Mouse (Mus musculus) stomach, embryonic 15.5 days (tissue): ENCODE measurements at regions not wholly inside any gene's neighbourhood (a gene's known extent, or its start where the extent isn't known, plus 50 kb on each side); places are given as distances from the start of the nearest gene placed in this dataset.

Source experiments
- ATAC-seq: fragments of 200-750 bp; cut with Nextera tagmentation; 2 replicates; pipeline ENCODE4 v1.8.0; 2017; ENCODE audit warnings: low read depth, moderate number of reproducible peaks, moderate TSS enrichment; ENCODE audit not compliant: insufficient read depth, low FRiP score
- H3K27ac ChIP-seq: fragments of 300-500 bp; sonication (generic); 2 replicates; pipeline ENCODE4 v1.5.1; 2015; ENCODE audit warnings: mild to moderate bottlenecking, inconsistent platforms
- H3K27me3 ChIP-seq: fragments of 300-500 bp; sonication (generic); replicated peaks from 2 replicates; pipeline ENCODE4 v1.6.1; 2015; ENCODE audit warnings: inconsistent platforms
- H3K36me3 ChIP-seq: fragments of 300-500 bp; sonication (generic); 2 replicates; pipeline ENCODE4 v1.6.1; 2015; ENCODE audit warnings: inconsistent platforms
- H3K4me1 ChIP-seq: fragments of 300-500 bp; sonication (generic); 2 replicates; pipeline ENCODE4 v1.6.1; 2015; ENCODE audit warnings: inconsistent platforms
- H3K4me2 ChIP-seq: fragments of 300-500 bp; sonication (generic); 2 replicates; pipeline ENCODE4 v1.6.1; 2015; ENCODE audit warnings: mild to moderate bottlenecking, inconsistent platforms
- H3K4me3 ChIP-seq: fragments of 300-500 bp; sonication (generic); replicated peaks from 2 replicates; pipeline ENCODE4 v1.5.1; 2015; ENCODE audit warnings: inconsistent platforms
- H3K9ac ChIP-seq: fragments of 300-500 bp; sonication (generic); 2 replicates; pipeline ENCODE4 v1.6.1; 2015; ENCODE audit warnings: inconsistent platforms
- H3K9me3 ChIP-seq: fragments of 300-500 bp; sonication (generic); 2 replicates; pipeline ENCODE4 v1.6.1; 2016; ENCODE audit warnings: inconsistent platforms
- WGBS: fragments of 180-500 bp; shearing (Covaris S2); methylation state at CpG from one replicate; pipeline ENCODE4 v1.1.7; 2015; 5-methylcytosine and 5-hydroxymethylcytosine counted together

DNA sequence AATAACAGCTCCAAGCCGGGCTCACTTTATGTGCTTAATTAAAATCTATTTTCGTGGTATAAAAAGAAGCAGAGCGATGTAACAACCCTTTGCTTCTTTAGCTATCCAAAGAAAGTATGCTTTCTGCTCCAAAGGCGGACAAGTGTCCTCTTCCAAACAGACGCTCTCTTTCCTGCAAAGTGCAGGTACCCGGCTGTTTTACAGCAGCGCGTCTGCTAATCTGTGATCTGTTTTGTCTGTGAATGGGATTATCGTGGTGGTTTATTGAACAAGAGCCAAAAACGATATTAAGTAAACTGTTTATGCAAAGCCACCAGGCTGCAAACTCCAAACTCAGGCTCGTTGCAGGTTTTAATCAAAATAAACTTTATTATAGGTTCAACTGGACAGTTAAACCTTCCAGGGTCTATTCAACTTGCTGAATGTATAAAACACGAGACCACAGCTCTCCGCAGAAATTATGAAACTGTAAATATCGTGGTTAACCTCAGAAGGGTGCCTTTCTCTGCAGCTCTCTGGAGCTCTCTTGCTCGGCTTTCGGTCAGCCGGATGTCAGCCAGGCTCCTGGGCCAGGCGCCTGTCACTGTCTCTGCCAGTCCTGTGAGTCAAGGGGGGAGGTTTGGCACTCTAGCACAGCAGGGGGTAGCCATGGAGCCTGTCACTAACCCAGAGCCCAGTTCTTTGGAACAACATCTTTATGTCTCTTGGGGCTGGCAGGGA, 206.2 kb upstream of the Myocd start:
- WGBS: 48% methylated on average over 18 of the region's 18 CpGs
- Histone ChIP-seq H3K9me3 (no peaks in the 10 kb centered on the region), H3K27ac (peak overlapping the region; percentile 80), H3K27me3 (no peaks in the 10 kb centered on the region), H3K36me3 (no peaks in the 10 kb centered on the region), H3K4me1 (no peaks in the 10 kb centered on the region; the same call in 1 of the 2 replicates), H3K4me3 (no peak overlapping the region), H3K9ac (no peak overlapping the region), H3K4me2 (no peak overlapping the region; the same call in 1 of the 2 replicates)
- no peak for ATAC-seq

DNA sequence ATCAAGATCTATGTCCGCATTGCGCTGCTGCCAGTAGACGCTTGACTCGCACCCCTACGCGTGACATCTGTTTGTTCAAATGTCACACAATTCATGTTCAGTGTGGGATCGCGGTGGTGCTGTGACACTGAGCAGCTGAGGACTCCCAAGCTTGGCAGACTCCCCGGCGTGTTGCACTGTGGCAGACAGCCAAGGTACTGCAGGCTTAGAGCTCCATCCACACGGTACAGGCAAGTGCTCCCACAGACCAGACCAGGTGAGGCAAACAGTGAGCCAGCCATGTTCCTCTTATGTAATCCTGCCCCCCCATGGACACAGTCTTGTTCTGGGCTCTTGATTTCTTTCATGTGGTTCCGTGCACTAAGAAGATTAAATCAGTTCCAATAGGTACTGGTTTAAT, 205.5 kb upstream of the Myocd start:
- H3K4me1 ChIP-seq: no peaks in the 10 kb centered on the region; the same call in 1 of the 2 replicates
- no peaks in the 10 kb centered on the region for H3K27me3 ChIP-seq
- no peaks in the 10 kb centered on the region for H3K36me3 ChIP-seq
- H3K4me2 ChIP-seq: no peak overlapping the region
- H3K27ac ChIP-seq: peak overlapping the region; percentile 58; the same call in 1 of the 2 replicates
- H3K9me3 ChIP-seq: no peaks in the 10 kb centered on the region
- no peak overlapping the region for H3K9ac ChIP-seq
- WGBS: 32% methylated on average over 12 of the region's 12 CpGs
- no peak overlapping the region for H3K4me3 ChIP-seq
- peak; percentile 35; the same call in 1 of the 2 replicates for ATAC-seq

DNA sequence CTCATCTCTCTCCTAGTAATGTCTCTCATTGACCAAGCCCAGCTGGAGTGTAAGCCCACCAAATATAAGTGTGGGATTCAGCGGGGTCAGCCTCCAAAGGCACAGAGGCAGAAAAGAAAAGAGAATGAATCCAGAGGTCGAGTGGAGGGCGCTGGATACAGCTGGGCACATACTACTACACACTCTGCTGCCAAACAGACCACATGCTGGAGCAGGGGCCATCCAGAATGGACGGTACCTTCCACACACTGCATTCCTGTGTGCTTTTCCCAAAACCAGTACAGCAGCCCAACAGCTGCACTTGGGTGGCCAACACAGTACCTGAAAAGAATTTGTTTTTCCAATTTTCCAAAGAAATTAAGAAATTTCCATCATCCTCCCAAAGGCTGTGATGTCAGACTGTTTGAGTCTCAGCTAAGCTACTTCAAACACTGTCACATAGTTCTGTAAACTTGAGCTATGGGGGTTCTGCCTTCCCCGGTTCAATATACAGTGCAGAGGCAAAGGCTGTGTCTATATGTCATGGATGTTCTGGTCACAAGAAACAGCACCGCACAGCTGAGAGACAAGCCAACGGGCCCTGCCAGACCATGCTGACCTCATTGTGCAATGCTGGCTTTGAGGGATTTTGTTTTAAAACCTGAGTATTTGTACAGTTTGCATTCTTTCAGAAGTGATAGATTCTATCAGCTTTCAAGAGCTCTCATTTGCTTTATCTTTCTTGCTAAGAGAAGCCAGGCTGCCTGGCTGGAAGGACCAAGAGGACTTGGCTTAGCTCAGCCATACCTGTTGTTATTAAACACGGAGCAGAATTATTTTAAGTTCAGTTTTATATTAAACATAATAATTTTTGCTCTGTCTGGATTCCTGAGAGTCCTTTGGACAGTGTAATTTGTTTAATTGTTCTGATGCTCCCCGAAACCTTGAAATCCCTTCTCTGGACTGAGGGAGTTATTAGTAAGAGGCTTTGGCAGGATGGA, 200.3 kb upstream of the Myocd start:
- Histone ChIP-seq H3K9ac (no peak overlapping the region), H3K27me3 (no peaks in the 10 kb centered on the region), H3K9me3 (no peaks in the 10 kb centered on the region), H3K4me2 (no peak overlapping the region), H3K4me3 (no peak overlapping the region), H3K4me1 (no peaks in the 10 kb centered on the region), H3K36me3 (no peaks in the 10 kb centered on the region), H3K27ac (peak overlapping the region; percentile 44; the same call in 1 of the 2 replicates)
- peak; percentile 72 for ATAC-seq
- 47% methylated on average over 9 of the region's 9 CpGs for WGBS

DNA sequence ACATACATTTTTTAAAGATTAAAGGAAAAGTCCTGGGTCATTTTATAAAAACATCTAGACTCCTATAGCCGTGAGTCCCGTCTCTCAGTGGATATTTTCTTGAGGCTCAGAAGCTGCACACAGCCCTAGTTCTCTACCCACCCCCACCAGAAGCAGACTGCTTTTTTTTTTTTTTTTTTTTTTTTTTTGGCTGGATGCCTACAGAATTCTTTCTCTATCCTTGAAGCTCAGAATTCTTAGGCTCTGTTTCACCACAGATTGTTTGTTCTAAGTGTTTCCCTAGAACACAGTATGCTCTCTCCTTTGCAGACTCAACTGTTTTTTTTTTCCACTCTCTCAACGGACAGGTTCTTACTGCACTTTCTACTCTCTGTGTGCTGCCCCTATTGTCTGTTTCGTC, 191.3 kb upstream of the Myocd start:
- 36% methylated on average over 4 of the region's 4 CpGs for WGBS
- Histone ChIP-seq H3K4me1 (no peaks in the 10 kb centered on the region; the same call in 1 of the 2 replicates), H3K4me2 (no peak overlapping the region), H3K27ac (peak overlapping the region; percentile 44; the same call in 1 of the 2 replicates), H3K36me3 (no peaks in the 10 kb centered on the region), H3K9me3 (no peaks in the 10 kb centered on the region), H3K9ac (no peak overlapping the region), H3K4me3 (no peak overlapping the region), H3K27me3 (no peaks in the 10 kb centered on the region)
- ATAC-seq: no peak

DNA sequence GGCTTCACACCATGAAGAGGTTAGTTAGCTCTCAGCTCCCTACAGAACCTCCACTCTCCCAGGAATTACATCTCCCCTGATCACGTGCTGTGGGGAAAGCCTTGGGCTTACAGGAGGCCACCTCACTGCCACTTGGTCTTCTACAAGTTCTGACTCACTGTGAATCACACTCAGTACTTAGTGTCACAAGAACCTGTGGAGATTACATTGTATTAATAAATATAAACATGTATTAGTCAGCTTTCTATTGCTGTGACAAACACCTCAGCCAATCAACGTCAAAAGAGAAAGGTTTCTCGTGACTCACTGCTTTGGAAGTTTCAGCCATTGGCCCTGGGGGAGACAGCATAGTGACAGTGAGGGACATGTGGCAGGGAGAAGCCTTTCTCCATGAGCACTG, 178.6 kb upstream of the Myocd start:
- H3K27ac ChIP-seq: no peak overlapping the region
- no peaks in the 10 kb centered on the region for H3K36me3 ChIP-seq
- H3K4me3 ChIP-seq: no peak overlapping the region
- no peak for ATAC-seq
- H3K4me2 ChIP-seq: no peak overlapping the region
- no peaks in the 10 kb centered on the region for H3K9me3 ChIP-seq
- WGBS: 83% methylated on average over 3 of the region's 3 CpGs
- H3K4me1 ChIP-seq: no peaks in the 10 kb centered on the region; the same call in 1 of the 2 replicates
- H3K27me3 ChIP-seq: no peaks in the 10 kb centered on the region
- no peak overlapping the region for H3K9ac ChIP-seq

DNA sequence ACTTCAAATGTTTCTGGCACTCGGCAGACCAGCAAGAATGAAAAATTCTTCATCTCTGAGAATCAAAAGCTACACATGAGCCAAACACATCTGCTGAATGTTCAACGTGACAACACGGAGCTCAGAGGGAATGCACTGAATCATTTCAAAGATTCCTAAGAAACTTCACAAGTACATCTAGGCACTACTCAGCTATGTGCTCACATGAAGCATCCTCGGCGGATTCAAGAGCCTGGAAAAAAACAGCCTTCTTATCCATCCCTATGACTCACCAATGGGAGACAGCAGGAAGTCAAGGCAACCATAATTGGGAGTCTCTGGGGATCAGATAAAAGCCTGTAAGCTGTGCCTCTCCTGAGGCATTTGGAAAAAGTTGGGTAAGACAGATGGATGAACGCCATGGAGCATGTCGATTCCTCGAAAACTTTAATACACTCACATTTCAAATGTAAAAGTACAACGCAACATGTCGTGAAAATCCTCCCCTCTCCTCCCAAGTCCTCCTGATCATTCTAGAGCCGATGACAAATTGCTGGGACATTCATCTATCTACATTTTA, 173.8 kb upstream of the Myocd start:
- no peak for ATAC-seq
- WGBS: 70% methylated on average over 11 of the region's 11 CpGs
- Histone ChIP-seq H3K4me1 (no peaks in the 10 kb centered on the region; the same call in 1 of the 2 replicates), H3K4me2 (no peak overlapping the region), H3K27me3 (no peaks in the 10 kb centered on the region), H3K27ac (no peak overlapping the region), H3K9me3 (no peaks in the 10 kb centered on the region), H3K9ac (no peak overlapping the region), H3K4me3 (no peak overlapping the region), H3K36me3 (no peaks in the 10 kb centered on the region)

DNA sequence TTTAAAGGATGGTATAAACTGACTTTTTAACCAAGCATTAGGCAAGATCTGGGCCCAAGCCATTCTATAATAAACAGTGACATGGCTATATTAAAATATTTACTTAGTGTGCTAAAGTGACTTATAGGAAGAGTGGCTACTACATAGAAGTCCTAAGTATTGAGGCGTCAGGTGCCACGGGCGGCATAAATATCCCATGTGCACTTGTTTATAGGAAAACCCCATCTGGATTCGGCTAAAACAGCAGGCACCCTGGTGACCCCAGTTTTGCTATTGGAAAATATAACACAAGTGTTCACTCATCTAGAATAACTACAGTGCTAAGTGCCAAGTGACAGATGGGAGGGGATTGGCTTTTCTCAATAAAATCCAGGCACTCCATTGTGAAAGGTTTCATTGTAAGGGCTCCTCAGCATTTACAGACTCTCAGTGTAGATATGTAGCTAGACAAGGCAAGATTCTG, 165.9 kb upstream of the Myocd start:
- Histone ChIP-seq H3K4me3 (no peak overlapping the region), H3K27ac (no peak overlapping the region), H3K9ac (no peak overlapping the region), H3K9me3 (no peaks in the 10 kb centered on the region), H3K36me3 (no peaks in the 10 kb centered on the region), H3K4me2 (no peak overlapping the region), H3K27me3 (no peaks in the 10 kb centered on the region), H3K4me1 (no peaks in the 10 kb centered on the region)
- no peak for ATAC-seq
- 39% methylated on average over 4 of the region's 4 CpGs for WGBS

DNA sequence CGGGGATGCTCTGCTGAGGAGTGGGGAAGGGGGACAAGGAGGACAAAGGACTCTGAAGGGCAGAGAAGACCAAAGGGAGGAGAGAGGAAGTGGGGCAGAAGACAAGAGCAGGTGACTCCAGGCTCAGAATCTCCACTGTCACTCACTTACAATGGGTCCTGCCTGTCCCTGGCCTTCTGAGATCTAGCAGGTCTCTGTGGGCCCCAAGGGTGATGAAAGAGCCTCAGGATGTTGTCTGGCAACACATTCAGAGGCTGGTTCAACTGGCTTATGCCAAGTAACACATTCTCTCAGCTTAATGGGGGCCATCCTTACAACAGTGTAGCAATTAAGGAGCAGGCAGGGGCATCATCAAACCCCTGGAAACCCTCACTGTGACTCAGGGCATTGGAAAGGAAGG, 152.1 kb upstream of the Myocd start:
- Histone ChIP-seq H3K9me3 (no peaks in the 10 kb centered on the region), H3K36me3 (no peaks in the 10 kb centered on the region), H3K27ac (no peak overlapping the region), H3K27me3 (no peaks in the 10 kb centered on the region), H3K4me3 (no peak overlapping the region), H3K4me2 (no peak overlapping the region), H3K4me1 (no peaks in the 10 kb centered on the region), H3K9ac (no peak overlapping the region)
- ATAC-seq: no peak
- 14% methylated on average over 1 of the region's 1 CpGs for WGBS

DNA sequence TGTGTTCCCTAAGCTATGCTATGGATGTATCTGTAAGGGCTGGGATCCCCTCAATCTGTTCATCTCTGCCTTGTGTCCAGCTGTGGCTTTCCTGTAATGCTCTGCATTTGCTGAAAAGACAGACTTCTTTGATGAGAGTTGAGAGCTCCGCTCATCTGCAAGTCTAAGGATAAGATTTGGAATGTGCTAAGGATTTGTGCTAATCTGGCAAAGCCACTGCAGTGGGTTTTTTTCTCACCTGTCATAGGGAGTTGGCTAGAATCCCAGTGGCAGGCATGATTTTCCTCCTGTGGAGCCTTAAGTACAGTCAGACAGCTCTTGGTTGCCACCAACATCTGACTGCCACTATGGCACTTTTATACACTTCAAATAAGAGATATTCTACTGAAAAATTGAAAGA, 138.8 kb upstream of the Myocd start:
- Histone ChIP-seq H3K9me3 (no peaks in the 10 kb centered on the region), H3K36me3 (no peaks in the 10 kb centered on the region), H3K27me3 (no peaks in the 10 kb centered on the region), H3K9ac (no peak overlapping the region), H3K4me1 (no peaks in the 10 kb centered on the region), H3K27ac (no peak overlapping the region), H3K4me3 (no peak overlapping the region), H3K4me2 (no peak overlapping the region)
- WGBS: 70% methylated on average over 1 of the region's 1 CpGs
- no peak for ATAC-seq

DNA sequence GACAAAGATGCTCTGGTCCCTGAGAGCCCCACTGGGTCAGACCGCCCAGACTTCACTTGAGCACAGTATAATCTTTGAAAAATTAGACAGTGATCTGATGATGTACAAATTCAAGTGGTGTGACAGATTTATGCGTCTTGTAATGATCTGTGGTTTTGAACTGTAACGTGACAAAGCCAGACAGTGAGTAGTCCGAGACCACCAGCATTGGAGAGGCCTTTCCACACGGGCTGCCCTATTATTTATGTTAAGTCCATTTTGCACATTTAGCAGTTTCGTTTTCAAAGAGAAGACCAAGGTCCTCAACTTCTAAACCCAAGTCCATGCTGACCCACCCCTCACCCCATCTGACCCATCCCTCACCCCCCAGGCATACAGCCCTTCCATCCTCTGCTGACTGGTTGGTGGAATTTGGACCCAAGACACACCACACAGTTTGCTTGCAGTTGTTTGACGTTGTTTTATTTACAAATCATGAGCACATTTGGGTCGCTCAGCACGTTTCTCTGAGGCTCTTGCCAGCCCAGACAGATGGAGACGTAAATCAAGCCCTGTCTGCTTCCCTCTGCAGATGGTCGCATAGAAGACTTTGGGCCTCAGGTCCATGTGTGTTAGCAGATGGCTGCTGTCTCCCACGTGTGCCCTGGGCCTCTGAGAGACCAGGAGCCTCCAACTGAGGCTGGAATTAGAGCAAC, 132.8 kb upstream of the Myocd start:
- no peaks in the 10 kb centered on the region for H3K4me1 ChIP-seq
- WGBS: 48% methylated on average over 12 of the region's 12 CpGs
- no peaks in the 10 kb centered on the region for H3K36me3 ChIP-seq
- H3K4me2 ChIP-seq: no peak overlapping the region
- H3K9me3 ChIP-seq: no peaks in the 10 kb centered on the region
- H3K27me3 ChIP-seq: no peaks in the 10 kb centered on the region
- no peak overlapping the region for H3K4me3 ChIP-seq
- no peak for ATAC-seq
- no peak overlapping the region for H3K27ac ChIP-seq
- H3K9ac ChIP-seq: no peak overlapping the region

DNA sequence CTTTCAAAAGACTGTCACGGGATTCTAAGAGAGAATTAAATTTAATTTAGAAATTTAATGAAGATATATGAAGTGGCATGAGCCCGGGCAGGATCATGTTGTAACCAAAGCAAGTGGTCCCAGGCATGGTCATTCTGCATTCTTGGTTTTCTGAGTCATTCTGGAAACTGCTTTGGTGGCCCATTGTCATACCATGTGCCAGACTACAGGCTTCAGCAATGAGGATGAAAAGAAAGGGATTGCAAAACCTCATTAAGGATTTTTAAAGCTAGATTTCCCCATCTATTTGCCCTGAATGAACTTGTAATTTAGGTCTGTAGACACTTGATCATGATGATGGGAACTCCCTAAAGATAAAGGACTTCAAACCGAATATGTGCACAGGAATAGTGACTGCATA, 119.4 kb upstream of the Myocd start:
- 77% methylated on average over 3 of the region's 3 CpGs for WGBS

More for the DNA sequence above, 119.4 kb upstream of the Myocd start:
- no peak for ATAC-seq
- Histone ChIP-seq H3K4me2 (no peak overlapping the region), H3K27me3 (no peaks in the 10 kb centered on the region), H3K27ac (no peak overlapping the region), H3K9ac (no peak overlapping the region), H3K9me3 (no peaks in the 10 kb centered on the region), H3K4me3 (no peak overlapping the region), H3K4me1 (no peaks in the 10 kb centered on the region), H3K36me3 (no peaks in the 10 kb centered on the region)
